Mouse (Mus musculus) forebrain, postnatal 0 days (tissue): ENCODE results near the gene Ak8. TPM values are rescaled to one million over a fixed set of nuclear protein-coding genes. Genes with fewer than 3 reads are reported as not detected.

Source experiments
- ATAC-seq: fragments of 200-750 bp; cut with Nextera tagmentation; 2 replicates; pipeline ENCODE4 v1.8.0; 2017; ENCODE audit warnings: mild to moderate bottlenecking, moderate library complexity
- DNase-seq: peaks from one replicate; pipeline ENCODE4 v3.0.0-alpha.2; 2015
- H3K27ac ChIP-seq: fragments of 300-500 bp; sonication (generic); 2 replicates; pipeline ENCODE4 v1.5.1; 2014; ENCODE audit warnings: low read depth, mild to moderate bottlenecking, antibody characterized with exemption, low read length, moderate library complexity, mixed read lengths
- H3K27me3 ChIP-seq: fragments of 300-500 bp; sonication (generic); 2 replicates; pipeline ENCODE4 v1.6.1; 2014; ENCODE audit warnings: mild to moderate bottlenecking, low read length, mixed read lengths; ENCODE audit not compliant: insufficient read depth
- H3K36me3 ChIP-seq: fragments of 300-500 bp; sonication (generic); 2 replicates; pipeline ENCODE4 v1.6.1; 2014; ENCODE audit warnings: mild to moderate bottlenecking, moderate library complexity; ENCODE audit not compliant: insufficient read depth
- H3K4me1 ChIP-seq: fragments of 300-500 bp; sonication (generic); 2 replicates; pipeline ENCODE4 v1.6.1; 2014; ENCODE audit warnings: antibody characterized with exemption; ENCODE audit not compliant: insufficient read depth
- H3K4me2 ChIP-seq: fragments of 300-500 bp; sonication (generic); 2 replicates; pipeline ENCODE4 v1.6.1; 2014; ENCODE audit warnings: low read depth, mild to moderate bottlenecking, moderate library complexity
- H3K4me3 ChIP-seq: fragments of 300-500 bp; sonication (generic); 2 replicates; pipeline ENCODE4 v1.5.1; 2014; ENCODE audit warnings: low read depth, low read length, mixed read lengths
- H3K9ac ChIP-seq: fragments of 300-500 bp; sonication (generic); 2 replicates; pipeline ENCODE4 v1.6.1; 2014; ENCODE audit warnings: mild to moderate bottlenecking
- H3K9me3 ChIP-seq: fragments of 300-500 bp; sonication (generic); 2 replicates; pipeline ENCODE4 v1.6.1; 2016; ENCODE audit warnings: low read length
- CTCF ChIP-seq: sonication (generic); IDR thresholded peaks from 2 replicates; pipeline ENCODE4 v1.5.1; 2016; ENCODE audit warnings: antibody characterized with exemption, control low read depth, low read depth
- WGBS: fragments of 180-500 bp; shearing (Covaris S2); extraction: QIAGEN DNeasy Blood & Tissue Kit; methylation state at CpG from one replicate; pipeline ENCODE4 v1.1.7; 2014; 5-methylcytosine and 5-hydroxymethylcytosine counted together
- polyA plus RNA-seq: library from polyadenylated mRNA; unstranded; fragments of >200 nt; fragmentation: Nextera tagmentation; extraction: Ambion mirVana; gene quantifications from 2 replicates; pipeline ENCODE4 v1.2.1, GENCODE M21; 2015
- total RNA-seq: library from RNA; depleted of rRNA; stranded (reverse); fragments of >200 nt; gene quantifications from 2 replicates; pipeline ENCODE4 v1.2.3, GENCODE M21; 2014

Gene Ak8
- total and polyA plus RNA-seq, 2 experiments from 2014 or later, result 1.7 to 5.2 TPM

DNA sequence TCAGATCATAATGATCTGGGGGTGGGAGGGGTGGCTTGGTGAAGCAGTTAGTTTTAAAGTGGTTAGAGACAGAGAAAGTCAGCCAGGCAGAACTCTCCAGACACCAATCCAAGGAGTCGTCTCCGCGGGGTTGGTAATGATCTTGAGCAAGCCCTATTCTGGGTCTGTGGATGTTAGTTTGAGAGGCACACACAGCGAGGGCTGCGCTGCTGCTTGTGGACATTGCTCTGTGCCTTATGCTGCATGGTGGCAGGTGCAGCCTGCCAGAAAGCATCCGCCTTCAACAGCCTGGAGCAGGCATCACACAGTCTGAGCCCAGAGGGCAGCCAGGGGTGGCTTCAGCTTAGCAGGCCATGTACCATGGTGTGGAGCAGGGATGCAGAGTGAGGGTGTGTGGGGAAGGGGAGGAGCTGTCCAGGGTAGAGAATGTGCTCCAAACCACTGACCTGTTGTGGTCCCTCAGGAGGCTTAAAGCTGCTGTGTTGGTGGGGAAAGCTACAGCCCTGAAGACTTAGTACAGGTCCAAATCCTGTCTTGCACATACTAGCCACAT lies 87.2 kb downstream of the Ak8 start:
- Histone ChIP-seq H3K4me2 (no peak overlapping the region), H3K27ac (no peak overlapping the region), H3K9me3 (no peaks in the 10 kb centered on the region), H3K4me3 (no peak overlapping the region), H3K36me3 (no peaks in the 10 kb centered on the region), H3K27me3 (peaks cover 2% of the 10 kb centered on the region), H3K4me1 (no peaks in the 10 kb centered on the region), H3K9ac (no peak overlapping the region)
- no peak for TF ChIP-seq CTCF
- ATAC-seq, result no peak
- 80% methylated on average over 6 of the region's 6 CpGs for WGBS
- DNase-seq, result no peak

- Histone ChIP-seq H3K27ac (no peak overlapping the region), H3K4me3 (no peak overlapping the region), H3K9me3 (no peaks in the 10 kb centered on the region), H3K9ac (no peak overlapping the region; the same call in 1 of the 2 replicates), H3K4me1 (0 out of 2 replicates have a peak, but pooled peaks cover 4% of the 10 kb centered on the region), H3K36me3 (no peaks in the 10 kb centered on the region), H3K27me3 (no peaks in the 10 kb centered on the region; the same call in 1 of the 2 replicates), H3K4me2 (peak overlapping the region; percentile 30)
- no peak for TF ChIP-seq CTCF
- ATAC-seq (peak; percentile 82), DNase-seq (peak; percentile 72)
- 28% methylated on average over 5 of the region's 6 CpGs for WGBS
Measured at GRCm38 (mm10) chr2:28792931-28793610, 93.1 kb downstream of the Ak8 start.

DNA sequence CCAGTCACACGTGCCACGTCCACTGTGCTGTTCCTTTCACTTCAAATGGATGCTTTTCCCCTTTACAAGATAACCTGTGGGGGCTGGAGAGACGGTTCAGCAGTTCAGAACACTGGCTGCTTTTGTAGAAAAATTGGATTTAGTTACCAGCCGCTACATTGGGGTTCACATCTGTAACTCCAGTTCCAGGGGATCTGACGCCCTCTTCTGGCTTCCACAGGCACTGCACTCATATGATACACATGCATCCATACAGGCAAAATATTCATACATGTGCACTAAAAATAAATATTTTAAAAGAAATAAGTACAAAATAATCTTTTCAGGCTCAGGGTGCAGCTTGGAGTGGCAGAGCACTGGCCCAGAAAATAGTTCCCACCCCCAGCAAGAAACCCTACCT lies 94.7 kb downstream of the Ak8 start:
- H3K9me3 ChIP-seq, result no peaks in the 10 kb centered on the region
- no peak overlapping the region for H3K4me3 ChIP-seq
- no peak; the same call in 1 of the 2 replicates for TF ChIP-seq CTCF
- ATAC-seq (no peak), DNase-seq (no peak)
- H3K4me2 ChIP-seq, result no peak overlapping the region
- no peak overlapping the region for H3K27ac ChIP-seq
- 0 out of 2 replicates have a peak, but pooled peaks cover 4% of the 10 kb centered on the region for H3K4me1 ChIP-seq
- no peaks in the 10 kb centered on the region for H3K27me3 ChIP-seq
- H3K36me3 ChIP-seq, result no peaks in the 10 kb centered on the region
- 68% methylated on average over 5 of the region's 5 CpGs for WGBS
- H3K9ac ChIP-seq, result no peak overlapping the region

- Histone ChIP-seq H3K27me3 (no peaks in the 10 kb centered on the region), H3K9ac (no peak overlapping the region), H3K4me2 (no peak overlapping the region), H3K27ac (no peak overlapping the region), H3K4me1 (0 out of 2 replicates have a peak, but pooled peaks cover 4% of the 10 kb centered on the region), H3K9me3 (no peaks in the 10 kb centered on the region), H3K36me3 (no peaks in the 10 kb centered on the region), H3K4me3 (no peak overlapping the region)
- TF ChIP-seq CTCF, result no peak
- 63% methylated on average over 8 of the region's 8 CpGs for WGBS
- no peak for DNase-seq
- no peak for ATAC-seq
Measured at GRCm38 (mm10) chr2:28796298-28796697, 96.3 kb downstream of the Ak8 start.

- DNase-seq (peak; percentile 76), ATAC-seq (peak; percentile 88)
- H3K4me2 ChIP-seq, result peak overlapping the region; percentile 16; the same call in 1 of the 2 replicates
- 0 out of 2 replicates have a peak overlapping the region, but pooled peaks have one; percentile 14 for H3K9ac ChIP-seq
- H3K27ac ChIP-seq, result peak overlapping the region; percentile 60; the same call in 1 of the 2 replicates
- 0 out of 2 replicates have a peak, but pooled peaks cover 4% of the 10 kb centered on the region for H3K4me1 ChIP-seq
- 17% methylated on average over 18 of the region's 18 CpGs for WGBS
- no peak for TF ChIP-seq CTCF
- H3K27me3 ChIP-seq, result no peaks in the 10 kb centered on the region
- no peaks in the 10 kb centered on the region for H3K36me3 ChIP-seq
- no peak overlapping the region for H3K4me3 ChIP-seq
- H3K9me3 ChIP-seq, result no peaks in the 10 kb centered on the region
Measured at GRCm38 (mm10) chr2:28797490-28798106, 97.6 kb downstream of the Ak8 start.

DNA sequence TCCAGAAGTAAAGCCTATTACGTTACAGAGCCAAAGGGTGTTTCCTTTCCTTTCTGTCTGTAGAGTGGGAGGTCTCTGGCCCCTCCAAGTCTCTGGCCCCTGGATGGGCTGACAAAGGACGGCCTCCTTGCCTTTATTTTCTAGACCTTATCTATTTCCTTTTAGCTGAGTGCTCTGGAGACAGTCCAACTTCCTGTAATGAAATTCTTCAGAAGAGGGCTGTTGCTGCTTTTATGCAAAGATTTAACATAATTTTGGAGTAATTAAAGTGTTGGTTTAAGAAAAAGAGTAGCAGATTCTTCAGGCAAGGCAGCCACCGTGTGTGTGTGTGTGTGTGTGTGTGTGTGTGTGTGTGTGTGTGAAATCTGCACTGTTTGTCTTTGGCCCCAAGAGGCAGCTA lies 98.4 kb downstream of the Ak8 start:
- DNase-seq (peak; percentile 62), ATAC-seq (0 out of 2 replicates have a peak, but pooled peaks have one; percentile 45)
- no peaks in the 10 kb centered on the region for H3K27me3 ChIP-seq
- no peak overlapping the region for H3K4me3 ChIP-seq
- H3K27ac ChIP-seq, result peak overlapping the region; percentile 60
- H3K36me3 ChIP-seq, result no peaks in the 10 kb centered on the region
- peak overlapping the region; percentile 16 for H3K4me2 ChIP-seq
- no peak for TF ChIP-seq CTCF
- no peaks in the 10 kb centered on the region for H3K9me3 ChIP-seq
- no peak overlapping the region for H3K9ac ChIP-seq
- 0 out of 2 replicates have a peak, but pooled peaks cover 4% of the 10 kb centered on the region for H3K4me1 ChIP-seq
- WGBS, result 17% methylated on average over 3 of the region's 3 CpGs

GRCm38 (mm10) chr2:28799575-28799974 lies 99.6 kb downstream of the Ak8 start:
- Histone ChIP-seq H3K9ac (no peak overlapping the region), H3K4me3 (no peak overlapping the region), H3K9me3 (no peaks in the 10 kb centered on the region), H3K27ac (no peak overlapping the region), H3K4me1 (0 out of 2 replicates have a peak, but pooled peaks cover 4% of the 10 kb centered on the region), H3K36me3 (no peaks in the 10 kb centered on the region), H3K4me2 (no peak overlapping the region), H3K27me3 (no peaks in the 10 kb centered on the region)
- no peak for TF ChIP-seq CTCF
- no peak for DNase-seq
- ATAC-seq, result no peak
- 91% methylated on average over 2 of the region's 2 CpGs for WGBS
